Mouse (Mus musculus) CH12.LX (cell line): ENCODE data around the gene Inpp1. TPM values are rescaled to one million over a fixed set of nuclear protein-coding genes. Genes with fewer than 3 reads are reported as not detected.

Experiments used
- DNase-seq: peaks from one replicate; pipeline ENCODE4 v3.0.0-alpha.2; 2013; ENCODE audit errors: extremely low read depth
- H3K27ac ChIP-seq: 2 replicates; pipeline ENCODE4 v1.5.1; 2012; ENCODE audit warnings: low read depth, mild to moderate bottlenecking, control low read depth, moderate library complexity; ENCODE audit not compliant: insufficient read depth
- H3K27me3 ChIP-seq: replicated peaks from 2 replicates; pipeline ENCODE3; 2012; ENCODE audit warnings: inconsistent platforms
- H3K36me3 ChIP-seq, 2 experiments: replicated peaks in 1 of 2; 2 replicates each; pipeline versions ENCODE3 to v1.6.1; 2012; ENCODE audit warnings: inconsistent platforms in 1 of 2, low read length in 1 of 2, mild to moderate bottlenecking in 1 of 2, mixed read lengths in 1 of 2, moderate library complexity in 1 of 2; ENCODE audit not compliant: control insufficient read depth in 1 of 2, insufficient read depth in 1 of 2
- H3K4me1 ChIP-seq, 2 experiments: 2 replicates each; pipeline ENCODE4 v1.6.1; 2012; ENCODE audit warnings: inconsistent platforms in 1 of 2, moderate library complexity in 1 of 2; ENCODE audit not compliant: insufficient read depth in 2 of 2, control insufficient read depth in 1 of 2
- H3K4me2 ChIP-seq: 2 replicates; pipeline ENCODE4 v1.6.1; 2012; ENCODE audit warnings: low read depth, mild to moderate bottlenecking, control low read depth; ENCODE audit not compliant: poor library complexity, insufficient read depth, severe bottlenecking
- H3K4me3 ChIP-seq, 3 experiments: fragments of 150-350 bp in 1 of 3; sonication (generic) in 1 of 3; replicated peaks in 1 of 3; 2 replicates each; pipeline versions ENCODE3 to v1.5.1; 2011 to 2012; ENCODE audit warnings: low read depth in 2 of 3, low read length in 2 of 3, mild to moderate bottlenecking in 2 of 3, moderate library complexity in 2 of 3, control low read depth in 1 of 3, improper control_type of control experiment in 1 of 3, inconsistent platforms in 1 of 3, mixed read lengths in 1 of 3; ENCODE audit not compliant: poor library complexity in 1 of 3
- H3K79me2 ChIP-seq: replicated peaks from 2 replicates; pipeline ENCODE4 v1.6.1; 2012; ENCODE audit warnings: mild to moderate bottlenecking, moderate library complexity; ENCODE audit not compliant: control insufficient read depth, poor library complexity, insufficient read depth, severe bottlenecking; ENCODE audit errors: extremely low read depth
- H3K9ac ChIP-seq: 2 replicates; pipeline ENCODE4 v1.6.1; 2012; ENCODE audit warnings: low read depth, mild to moderate bottlenecking, control low read depth, moderate library complexity; ENCODE audit not compliant: insufficient read depth
- H3K9me3 ChIP-seq: replicated peaks from 2 replicates; pipeline ENCODE3; 2012; ENCODE audit warnings: low read length, inconsistent platforms, mixed read lengths
- BHLHE40 ChIP-seq: IDR thresholded peaks from 2 replicates; pipeline ENCODE4 v1.6.1; 2011; ENCODE audit warnings: mild to moderate bottlenecking, low read depth, low read length, improper control_type of control experiment
- CHD1 ChIP-seq: IDR thresholded peaks from 2 replicates; pipeline ENCODE4 v1.6.1; 2012; ENCODE audit warnings: low read depth, low read length, improper control_type of control experiment, inconsistent platforms
- CHD2 ChIP-seq: IDR thresholded peaks from 2 replicates; pipeline ENCODE4 v1.6.1; 2011; ENCODE audit warnings: low read length, improper control_type of control experiment
- CTCF ChIP-seq, 2 experiments: IDR thresholded peaks in 1 of 2; conservative IDR thresholded peaks in 1 of 2; 2 replicates each; pipeline ENCODE4 v1.5.1; 2011 to 2012; ENCODE audit warnings: low read depth in 2 of 2, low read length in 2 of 2, improper control_type of control experiment in 1 of 2, inconsistent platforms in 1 of 2, mild to moderate bottlenecking in 1 of 2, moderate library complexity in 1 of 2
- E2F4 ChIP-seq: IDR thresholded peaks from 2 replicates; pipeline ENCODE4 v1.6.1; 2011; ENCODE audit warnings: low read depth, low read length, improper control_type of control experiment; ENCODE audit not compliant: insufficient replicate concordance
- ETS1 ChIP-seq: conservative IDR thresholded peaks from 2 replicates; pipeline ENCODE4 v1.6.1; 2012; ENCODE audit warnings: low read depth, mild to moderate bottlenecking, inconsistent platforms, low read length, improper control_type of control experiment, moderate library complexity
- GABPA ChIP-seq: IDR thresholded peaks from 2 replicates; pipeline ENCODE4 v1.6.1; 2012; ENCODE audit warnings: low read depth, low read length, improper control_type of control experiment, inconsistent platforms; ENCODE audit not compliant: insufficient replicate concordance
- JUN ChIP-seq: IDR thresholded peaks from 2 replicates; pipeline ENCODE4 v1.6.1; 2011; ENCODE audit warnings: low read depth, mild to moderate bottlenecking, low read length, improper control_type of control experiment, moderate library complexity; ENCODE audit not compliant: insufficient read depth
- JUND ChIP-seq: conservative IDR thresholded peaks from 2 replicates; pipeline ENCODE4 v1.6.1; 2011; ENCODE audit warnings: low read depth, low read length, improper control_type of control experiment
- KAT2A ChIP-seq: IDR thresholded peaks from 2 replicates; pipeline ENCODE4 v1.6.1; 2012; ENCODE audit warnings: low read length, improper control_type of control experiment, inconsistent platforms; ENCODE audit not compliant: insufficient replicate concordance
- MAFK ChIP-seq: IDR thresholded peaks from 2 replicates; pipeline ENCODE4 v1.6.1; 2011; ENCODE audit warnings: low read length, improper control_type of control experiment; ENCODE audit not compliant: insufficient replicate concordance
- MAZ ChIP-seq: IDR thresholded peaks from 2 replicates; pipeline ENCODE4 v1.6.1; 2012; ENCODE audit warnings: low read depth, mild to moderate bottlenecking, inconsistent platforms, low read length, improper control_type of control experiment, moderate library complexity
- MXI1 ChIP-seq: IDR thresholded peaks from 2 replicates; pipeline ENCODE4 v1.6.1; 2011; ENCODE audit warnings: mild to moderate bottlenecking, low read depth, low read length, improper control_type of control experiment
- MYC ChIP-seq: IDR thresholded peaks from 2 replicates; pipeline ENCODE4 v1.6.1; 2011; ENCODE audit warnings: low read depth, mild to moderate bottlenecking, improper control_type of control experiment, low read length
- NRF1 ChIP-seq: IDR thresholded peaks from 2 replicates; pipeline ENCODE4 v1.6.1; 2014; ENCODE audit warnings: low read depth, mild to moderate bottlenecking, inconsistent platforms, low read length, improper control_type of control experiment, moderate library complexity
- POLR2A ChIP-seq: IDR thresholded peaks from 2 replicates; pipeline ENCODE4 v1.6.1; 2011; ENCODE audit warnings: low read depth, mild to moderate bottlenecking, improper control_type of control experiment, low read length
- POLR2AphosphoS2 ChIP-seq: IDR thresholded peaks from 2 replicates; pipeline ENCODE4 v1.6.1; 2011; ENCODE audit warnings: low read depth, low read length, improper control_type of control experiment
- RAD21 ChIP-seq: IDR thresholded peaks from 2 replicates; pipeline ENCODE4 v1.6.1; 2011; ENCODE audit warnings: low read depth, mild to moderate bottlenecking, low read length, improper control_type of control experiment, moderate library complexity
- SIN3A ChIP-seq: IDR thresholded peaks from 2 replicates; pipeline ENCODE4 v1.6.1; 2012; ENCODE audit warnings: low read length, improper control_type of control experiment, inconsistent platforms
- TBP ChIP-seq: conservative IDR thresholded peaks from 2 replicates; pipeline ENCODE4 v1.6.1; 2011; ENCODE audit warnings: low read depth, low read length, improper control_type of control experiment
- TCF12 ChIP-seq: IDR thresholded peaks from 2 replicates; pipeline ENCODE4 v1.6.1; 2014; ENCODE audit warnings: low read depth, mild to moderate bottlenecking, inconsistent platforms, low read length, improper control_type of control experiment
- USF1 ChIP-seq: IDR thresholded peaks from 2 replicates; pipeline ENCODE4 v1.6.1; 2014; ENCODE audit warnings: low read depth, mild to moderate bottlenecking, inconsistent platforms, low read length, improper control_type of control experiment
- ZC3H11A ChIP-seq: IDR thresholded peaks from 2 replicates; pipeline ENCODE4 v1.6.1; 2012; ENCODE audit warnings: low read depth, mild to moderate bottlenecking, inconsistent platforms, low read length, improper control_type of control experiment
- ZKSCAN1 ChIP-seq: IDR thresholded peaks from 2 replicates; pipeline ENCODE4 v1.6.1; 2012; ENCODE audit warnings: low read depth, inconsistent platforms, low read length, improper control_type of control experiment, borderline replicate concordance
- ZMIZ1 ChIP-seq: IDR thresholded peaks from 2 replicates; pipeline ENCODE4 v1.6.1; 2012; ENCODE audit warnings: low read depth, mild to moderate bottlenecking, inconsistent platforms, low read length, improper control_type of control experiment
- ZNF384 ChIP-seq: IDR thresholded peaks from 2 replicates; pipeline ENCODE4 v1.6.1; 2012; ENCODE audit warnings: low read depth, low read length, improper control_type of control experiment, inconsistent platforms
- dilution Hi-C: fragments of 300-500 bp; cut with MboI; formaldehyde crosslinking; loops from 2 replicates; pipeline ENCODE4 v1.14.3; 2020; ENCODE audit warnings: low sequenced_read_pairs; ENCODE audit not compliant: extremely low pct_unique_long_range_greater_than_20kb, extremely low pct_ligation_motif_present
- in situ Hi-C: fragments of 300-500 bp; cut with MboI; formaldehyde crosslinking; loops from 3 replicates; pipeline ENCODE4 v1.14.3; 2019; ENCODE audit warnings: low sequenced_read_pairs, low pct_ligation_motif_present, low pct_unique_long_range_greater_than_20kb, mixed read lengths
- polyA plus RNA-seq: library from polyadenylated mRNA; unstranded; fragments of >175 nt; gene quantifications from 2 replicates; pipeline ENCODE4 v1.2.1, GENCODE M21; 2012; ENCODE audit warnings: low read depth; ENCODE audit not compliant: insufficient read length
- total RNA-seq, 2 experiments: library from RNA; depleted of rRNA; stranded (reverse); fragments of 300-350 nt in 1 of 2; fragments of >200 nt in 1 of 2; gene quantifications; 2 replicates each; pipeline ENCODE4 v1.2.3; 2012 to 2014

Gene Inpp1
- total and polyA plus RNA-seq, 3 experiments = 9.2 to 14.8 (median 10.0) TPM

DNA sequence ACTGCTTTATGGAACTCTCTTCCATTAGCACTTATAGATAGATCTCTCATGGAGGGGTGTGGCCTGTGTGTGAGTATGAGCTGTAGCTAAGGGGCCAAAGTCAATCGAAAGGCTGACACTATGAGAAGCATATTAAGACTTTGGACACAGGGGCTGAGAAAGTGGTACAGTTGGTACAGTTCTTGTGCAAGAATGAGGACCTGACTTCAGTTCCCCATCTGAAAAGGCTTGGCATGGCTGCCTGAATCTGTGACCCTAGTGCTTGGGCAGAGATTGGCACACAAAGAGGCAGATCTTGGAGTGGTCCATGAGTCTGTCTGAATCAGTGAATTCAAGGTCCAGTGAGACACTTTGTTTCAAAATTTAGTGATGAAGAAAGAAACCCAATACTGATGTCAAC lies 63.2 kb downstream of the Inpp1 start:
- H3K9me3 ChIP-seq = no peaks in the 10 kb centered on the region
- dilution Hi-C loops (no loop called here), in situ Hi-C loops (no loop called here)
- no peak overlapping the region for H3K4me3 ChIP-seq
- no peaks in the 10 kb centered on the region for H3K79me2 ChIP-seq
- no peak overlapping the region for H3K9ac ChIP-seq
- no peak overlapping the region for H3K4me2 ChIP-seq
- H3K36me3 ChIP-seq = no peaks in the 10 kb centered on the region
- no peak for TF ChIP-seq ZMIZ1
- TF ChIP-seq ZC3H11A = no peak
- no peak for TF ChIP-seq E2F4
- TF ChIP-seq BHLHE40 = no peak
- no peak for TF ChIP-seq POLR2A
- no peak for TF ChIP-seq KAT2A
- no peak for DNase-seq
- no peak overlapping the region for H3K27ac ChIP-seq
- H3K27me3 ChIP-seq = no peaks in the 10 kb centered on the region
- peaks cover 0 to 5% of the 10 kb centered on the region in 2 experiments; a peak in 1 of 4 replicates for H3K4me1 ChIP-seq

- no peak overlapping the region for H3K27ac ChIP-seq
- H3K9me3 ChIP-seq = no peaks in the 10 kb centered on the region
- dilution Hi-C loops = no loop called here
- no peak overlapping the region for H3K9ac ChIP-seq
- DNase-seq = no peak
- H3K79me2 ChIP-seq = no peaks in the 10 kb centered on the region
- H3K36me3 ChIP-seq = no peaks in the 10 kb centered on the region
- TF ChIP-seq ETS1 (no peak), TBP (no peak), CTCF (conservative IDR thresholded peaks at IDR 0.05 in 1 of 2, IDR thresholded peaks at IDR 0.05 in 1 of 2; ENCODE audit: low read depth in 2 of 2, low read length in 2 of 2) (no peak), NRF1 (no peak), SIN3A (no peak), MYC (no peak), GABPA (no peak), ZMIZ1 (no peak), ZC3H11A (no peak)
- no peak overlapping the region for H3K4me2 ChIP-seq
- no peaks in the 10 kb centered on the region for H3K27me3 ChIP-seq
- H3K4me1 ChIP-seq = peaks cover 0 to 5% of the 10 kb centered on the region in 2 experiments; a peak in 1 of 4 replicates
- no peak overlapping the region for H3K4me3 ChIP-seq
- in situ Hi-C loops = no loop called here
Measured at GRCm38 (mm10) chr1:52753828-52754227, 63.7 kb downstream of the Inpp1 start.

DNA sequence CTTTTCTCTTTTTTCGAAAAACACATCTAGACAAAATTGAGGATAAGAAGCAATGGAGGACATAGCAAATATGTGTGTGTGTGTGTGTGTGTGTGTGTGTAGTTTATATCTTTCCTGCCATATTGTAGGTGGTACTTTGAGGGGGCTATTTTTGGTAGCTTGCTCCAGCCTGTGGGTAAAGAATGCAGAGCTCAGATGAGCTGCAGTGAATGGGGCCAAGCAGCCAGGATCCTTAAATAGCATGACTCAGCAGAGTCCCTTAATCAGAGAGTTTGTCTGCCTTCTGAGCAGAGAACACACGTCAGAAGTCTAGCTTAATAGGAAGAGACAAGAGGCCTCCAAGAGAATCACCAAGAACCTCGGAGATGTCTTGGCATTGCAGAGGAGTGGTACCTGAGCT lies 64.8 kb downstream of the Inpp1 start:
- no peak for DNase-seq
- no peak overlapping the region for H3K27ac ChIP-seq
- no peaks in the 10 kb centered on the region for H3K9me3 ChIP-seq
- dilution Hi-C loops (no loop called here), in situ Hi-C loops (no loop called here)
- H3K4me3 ChIP-seq = no peak overlapping the region
- TF ChIP-seq TCF12 = no peak
- no peak for TF ChIP-seq POLR2AphosphoS2
- TF ChIP-seq CTCF (conservative IDR thresholded peaks at IDR 0.05 in 1 of 2, IDR thresholded peaks at IDR 0.05 in 1 of 2; ENCODE audit: low read depth in 2 of 2, low read length in 2 of 2) = no peak
- no peak for TF ChIP-seq ZKSCAN1
- TF ChIP-seq JUN = no peak
- TF ChIP-seq USF1 = no peak
- TF ChIP-seq MAZ = no peak
- TF ChIP-seq KAT2A = no peak
- no peak for TF ChIP-seq CHD1
- no peak for TF ChIP-seq GABPA
- no peak for TF ChIP-seq RAD21
- TF ChIP-seq CHD2 = no peak
- no peak for TF ChIP-seq JUND
- no peak for TF ChIP-seq TBP
- no peak for TF ChIP-seq ZNF384
- no peak for TF ChIP-seq MXI1
- no peak for TF ChIP-seq E2F4
- no peak for TF ChIP-seq MAFK
- no peaks in the 10 kb centered on the region for H3K36me3 ChIP-seq
- no peaks in the 10 kb centered on the region for H3K79me2 ChIP-seq
- no peak overlapping the region for H3K4me2 ChIP-seq
- H3K9ac ChIP-seq = no peak overlapping the region
- no peaks in the 10 kb centered on the region for H3K27me3 ChIP-seq
- H3K4me1 ChIP-seq = peaks cover 0 to 5% of the 10 kb centered on the region in 2 experiments; a peak in 1 of 4 replicates
